Mouse (Mus musculus) bone marrow, adult 2 months (tissue): ENCODE data around the gene Car5a. TPM values are rescaled to one million over a fixed set of nuclear protein-coding genes. Genes with fewer than 3 reads are reported as not detected.
A peak's percentile ranks its signal among the peaks of the same experiment; 100 is the strongest.

Experiments
- H3K27ac ChIP-seq: fragments of 200-500 bp; 2 replicates; pipeline ENCODE4 v1.5.1; 2012; ENCODE audit warnings: low read depth, mild to moderate bottlenecking, control low read depth, inconsistent platforms, low read length; ENCODE audit not compliant: control insufficient read depth, poor library complexity, insufficient read depth
- H3K4me1 ChIP-seq: fragments of 200-500 bp; 2 replicates; pipeline ENCODE4 v1.6.1; 2011; ENCODE audit warnings: low read length; ENCODE audit not compliant: control insufficient read depth, insufficient read depth
- H3K4me3 ChIP-seq: fragments of 200-500 bp; replicated peaks from 2 replicates; pipeline ENCODE3; 2011; ENCODE audit warnings: mild to moderate bottlenecking, low read depth, low read length, control low read depth; ENCODE audit not compliant: control insufficient read depth
- CTCF ChIP-seq: fragments of 200-500 bp; IDR thresholded peaks from 2 replicates; pipeline ENCODE4 v1.5.1; 2011; ENCODE audit warnings: low read length, control low read depth; ENCODE audit not compliant: control insufficient read depth, insufficient read depth
- POLR2A ChIP-seq: fragments of 200-500 bp; IDR thresholded peaks from 2 replicates; pipeline ENCODE4 v1.6.1; 2011; ENCODE audit warnings: low read depth, mild to moderate bottlenecking, control low read depth, low read length, borderline replicate concordance; ENCODE audit not compliant: control insufficient read depth
- WGBS: fragments of 180-500 bp; shearing (Covaris S2); methylation state at CpG from one replicate; pipeline ENCODE4 v1.1.7; 2018; 5-methylcytosine and 5-hydroxymethylcytosine counted together
- polyA plus RNA-seq: library from polyadenylated mRNA; stranded (reverse); fragments of >200 nt; gene quantifications from 2 replicates; pipeline ENCODE4 v1.2.4, GENCODE M21; 2011; ENCODE audit warnings: low replicate concordance; ENCODE audit not compliant: missing spikeins, insufficient read depth, insufficient read length

Gene Car5a
- polyA plus RNA-seq, 1 experiment: 19.9 TPM

DNA sequence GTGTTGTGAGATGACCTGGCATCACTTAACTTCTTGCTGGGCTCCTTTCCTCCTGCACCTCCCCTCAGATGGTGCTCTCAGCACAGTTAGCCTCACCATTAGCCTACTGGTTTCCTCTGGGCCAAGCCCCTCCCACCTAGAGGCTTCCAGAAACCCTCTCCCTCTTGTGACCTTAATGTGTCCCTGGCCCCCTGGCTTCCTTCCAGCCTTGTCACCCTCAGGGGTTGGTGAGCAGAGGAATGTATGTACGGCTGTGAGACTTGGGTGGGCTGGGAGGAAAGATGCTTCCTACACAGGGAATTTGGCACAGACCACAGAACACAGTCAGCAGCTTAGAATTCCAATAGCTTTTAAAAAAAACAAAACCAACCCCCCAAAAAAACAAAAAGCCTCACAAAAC, 63.9 kb downstream of the Car5a start:
- 79% methylated on average over 1 of the region's 1 CpGs for WGBS
- Histone ChIP-seq H3K4me1 (peaks cover 1% of the 10 kb centered on the region; the same call in 1 of the 2 replicates), H3K27ac (no peak overlapping the region), H3K4me3 (no peak overlapping the region)
- TF ChIP-seq POLR2A: no peak
- no peak for TF ChIP-seq CTCF

DNA sequence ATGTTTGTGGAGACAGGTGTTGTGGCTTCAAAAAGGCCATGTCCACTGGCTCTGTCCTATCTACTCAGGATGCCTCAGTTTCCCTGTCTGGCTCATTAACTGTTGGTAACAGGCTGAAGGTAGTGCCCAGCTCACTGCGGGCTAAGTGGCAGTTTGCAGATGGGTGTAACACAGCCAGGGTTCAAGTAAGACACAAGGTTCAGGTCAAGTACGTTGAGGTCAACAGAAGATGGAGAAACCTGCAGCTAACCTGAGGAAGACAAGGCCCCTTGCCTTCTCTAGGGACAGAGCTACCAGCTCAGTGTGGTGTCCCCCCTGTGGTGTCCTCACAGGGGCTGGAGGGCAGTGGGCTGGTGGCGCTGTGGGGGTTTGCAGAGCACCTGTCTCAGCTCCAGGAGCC, 65.0 kb downstream of the Car5a start:
- whole genome bisulfite sequencing: 89% methylated on average over 3 of the region's 3 CpGs
- H3K4me1 ChIP-seq: peaks cover 1% of the 10 kb centered on the region; the same call in 1 of the 2 replicates
- H3K27ac ChIP-seq: no peak overlapping the region
- no peak overlapping the region for H3K4me3 ChIP-seq
- TF ChIP-seq POLR2A (no peak), CTCF (no peak)

DNA sequence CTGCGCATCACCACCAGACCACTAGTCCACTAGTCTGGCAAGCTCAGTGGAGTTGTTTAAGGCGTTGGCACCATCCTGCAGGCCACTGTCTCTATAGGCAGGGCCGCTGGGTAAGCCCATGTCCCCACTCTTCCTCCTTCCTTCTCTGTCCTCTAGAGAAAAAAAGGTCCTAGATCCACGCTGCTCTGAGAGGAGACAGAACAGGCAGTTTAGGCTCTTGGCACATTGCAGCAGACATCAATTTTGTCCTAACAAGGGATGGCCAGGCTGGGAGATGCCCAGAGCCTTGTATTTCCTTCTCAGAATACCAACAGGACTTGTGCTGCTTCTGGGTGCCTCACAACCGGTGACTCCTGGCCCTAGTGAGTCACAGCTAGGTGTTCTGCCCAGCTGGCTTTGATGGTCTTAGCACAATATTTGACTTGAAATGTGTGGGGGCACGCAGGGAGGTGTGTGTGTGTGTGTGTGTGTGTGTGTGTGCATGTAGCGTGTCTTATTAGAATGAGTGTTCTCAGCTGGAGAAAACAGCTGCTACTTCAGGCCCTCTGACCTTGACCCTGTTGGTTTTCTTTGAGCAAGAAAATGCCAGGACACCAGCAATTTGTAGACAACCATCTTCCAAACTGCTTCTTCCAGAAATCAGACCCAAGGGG, 66.8 kb downstream of the Car5a start:
- H3K4me3 ChIP-seq: no peak overlapping the region
- peaks cover 1% of the 10 kb centered on the region; the same call in 1 of the 2 replicates for H3K4me1 ChIP-seq
- 80% methylated on average over 7 of the region's 7 CpGs for WGBS
- no peak overlapping the region for H3K27ac ChIP-seq
- TF ChIP-seq CTCF (no peak), POLR2A (no peak)

DNA sequence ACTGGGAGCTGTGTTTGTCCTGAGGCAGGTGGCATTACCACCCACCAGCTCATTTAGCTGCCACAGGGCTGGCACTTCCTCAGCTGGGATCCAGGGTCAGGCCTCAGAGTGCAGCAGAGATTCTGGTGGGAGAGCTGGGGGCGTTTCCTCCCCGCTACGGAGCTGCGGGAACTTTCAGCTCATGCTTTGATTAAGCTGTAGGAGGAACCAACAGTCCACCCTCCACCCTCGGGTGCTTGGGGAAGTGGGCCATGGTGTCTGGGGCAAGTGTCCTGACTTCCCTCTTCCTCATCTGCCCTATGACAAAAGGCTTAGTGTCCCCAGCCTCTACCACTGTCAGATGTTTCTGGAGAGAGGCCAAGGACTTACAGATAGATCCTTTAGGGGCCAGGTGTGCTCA, 67.5 kb downstream of the Car5a start:
- Histone ChIP-seq H3K4me3 (no peak overlapping the region), H3K27ac (no peak overlapping the region), H3K4me1 (peaks cover 1% of the 10 kb centered on the region; the same call in 1 of the 2 replicates)
- WGBS: 8% methylated on average over 5 of the region's 5 CpGs
- no peak for TF ChIP-seq CTCF
- no peak for TF ChIP-seq POLR2A

DNA sequence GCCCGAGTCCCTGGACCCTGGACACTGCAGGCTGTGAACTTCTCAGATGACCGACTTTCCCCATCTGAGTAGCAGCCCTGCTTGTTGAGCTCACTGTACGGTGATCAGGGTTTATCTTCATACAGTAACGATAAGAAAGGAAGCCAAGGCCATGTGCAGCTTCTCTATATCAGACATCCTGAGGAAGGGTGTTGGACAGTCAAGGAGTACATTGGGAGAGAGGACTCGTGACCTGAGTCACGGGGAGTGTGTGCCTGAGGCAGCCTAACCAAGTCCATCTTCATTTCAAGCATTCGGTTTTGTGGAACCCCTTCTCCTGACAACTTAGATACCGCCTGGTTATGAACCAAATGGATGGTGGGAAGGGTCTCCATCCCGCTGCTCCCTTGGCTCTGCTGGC, 69.2 kb downstream of the Car5a start:
- 76% methylated on average over 9 of the region's 9 CpGs for WGBS
- Histone ChIP-seq H3K4me1 (peaks cover 1% of the 10 kb centered on the region; the same call in 1 of the 2 replicates), H3K4me3 (no peak overlapping the region), H3K27ac (no peak overlapping the region)
- TF ChIP-seq CTCF (no peak), POLR2A (no peak)

DNA sequence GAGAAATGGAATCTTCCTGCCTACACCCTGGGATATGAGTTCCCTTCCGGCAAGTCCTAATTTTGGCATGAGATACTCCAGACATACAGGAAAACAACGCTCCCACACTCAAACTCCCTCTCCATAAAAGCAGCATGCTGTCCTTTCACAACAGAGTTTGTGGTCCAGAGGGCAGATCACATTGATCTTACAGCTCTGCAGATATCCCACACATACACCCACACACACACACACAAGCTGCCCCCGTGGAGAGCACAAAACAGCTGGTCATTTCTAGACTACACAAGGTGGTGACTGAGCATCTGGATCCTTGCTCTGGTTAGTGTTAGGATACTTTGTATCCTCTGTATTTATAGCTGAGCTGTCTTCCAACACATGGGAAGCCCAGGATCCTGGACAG, 69.7 kb downstream of the Car5a start:
- TF ChIP-seq CTCF: no peak
- TF ChIP-seq POLR2A: no peak
- H3K27ac ChIP-seq: no peak overlapping the region
- H3K4me3 ChIP-seq: no peak overlapping the region
- WGBS: 81% methylated on average over 3 of the region's 3 CpGs
- peaks cover 1% of the 10 kb centered on the region; the same call in 1 of the 2 replicates for H3K4me1 ChIP-seq

DNA sequence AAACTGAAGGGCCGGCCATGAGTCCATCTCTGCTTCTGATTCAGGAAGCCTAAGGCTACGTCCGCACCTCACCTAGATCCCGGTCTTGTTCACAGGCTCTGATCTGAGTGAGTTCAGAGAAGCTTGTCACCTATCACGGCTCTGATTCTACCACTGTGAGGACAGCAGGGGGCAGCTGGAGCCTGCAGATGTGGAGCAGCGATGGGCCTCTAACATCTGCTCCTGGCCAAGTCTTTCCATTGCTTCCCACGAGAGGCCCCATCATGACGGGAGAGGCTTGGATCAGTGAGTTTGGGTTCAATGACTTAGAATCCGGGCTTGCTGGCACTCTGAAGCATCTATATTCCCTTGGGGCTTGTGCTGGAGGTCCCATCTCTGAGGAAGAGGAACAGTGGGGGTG, 70.7 kb downstream of the Car5a start:
- Histone ChIP-seq H3K4me1 (peaks cover 1% of the 10 kb centered on the region; the same call in 1 of the 2 replicates), H3K4me3 (no peak overlapping the region), H3K27ac (no peak overlapping the region)
- 59% methylated on average over 9 of the region's 9 CpGs for WGBS
- TF ChIP-seq CTCF (peak; percentile 69), POLR2A (no peak)

DNA sequence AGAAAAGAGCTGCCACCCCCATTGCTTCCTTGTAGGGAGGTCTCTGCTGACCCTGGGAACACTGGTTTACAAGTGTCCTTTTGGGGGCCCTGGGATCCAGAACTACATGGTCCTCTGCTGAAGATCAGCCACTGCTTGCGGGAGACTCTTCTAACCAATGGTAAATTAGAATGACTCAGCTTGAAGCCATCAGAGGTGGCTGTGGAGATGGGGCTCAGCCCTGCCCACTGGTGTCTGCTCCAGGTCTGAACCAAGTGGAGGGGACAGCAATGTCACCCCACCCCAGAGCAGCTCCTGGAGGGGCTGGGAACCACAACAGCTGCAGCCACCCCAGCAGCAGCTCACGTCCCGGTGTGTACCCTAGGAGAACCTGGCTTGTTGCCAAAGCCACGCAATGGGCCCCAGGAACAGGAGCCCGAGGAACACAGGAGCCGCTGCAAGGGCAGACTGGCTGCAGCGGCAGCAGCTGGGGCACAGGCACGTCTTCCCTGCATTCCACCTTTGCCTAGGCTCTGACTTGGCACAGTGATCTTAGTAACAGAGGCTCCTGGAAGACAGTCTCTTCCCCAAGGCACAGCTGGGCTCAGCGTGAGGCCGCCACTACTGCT, 72.8 kb downstream of the Car5a start:
- Histone ChIP-seq H3K4me1 (no peaks in the 10 kb centered on the region; the same call in 1 of the 2 replicates), H3K27ac (no peak overlapping the region), H3K4me3 (no peak overlapping the region)
- TF ChIP-seq POLR2A (no peak), CTCF (no peak)
- 18% methylated on average over 10 of the region's 10 CpGs for WGBS
